Mouse (Mus musculus): ENCODE measurements at regions not wholly inside any gene's neighbourhood (a gene's known extent, or its start where the extent isn't known, plus 50 kb on each side); places are given as distances from the start of the nearest gene placed in this dataset.

DNA sequence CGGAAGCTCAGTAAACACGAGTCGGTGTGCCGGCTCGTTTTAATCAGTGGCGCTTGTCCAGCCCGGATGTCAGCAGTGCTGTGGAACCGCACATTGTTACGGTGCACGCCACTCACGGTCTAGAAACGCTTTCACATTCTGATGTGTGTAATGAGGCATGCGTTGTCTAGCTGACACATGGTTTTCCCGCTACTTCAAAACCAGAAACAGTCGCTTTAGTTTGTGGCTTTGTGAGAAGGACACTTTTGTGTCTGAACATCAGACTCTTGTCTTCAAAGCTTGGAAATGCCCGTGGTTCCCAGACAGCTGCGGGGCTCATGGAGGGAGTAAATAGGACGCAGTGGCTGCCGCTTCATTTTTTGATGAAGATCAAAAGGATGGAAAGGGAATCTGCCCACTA, 77.0 kb upstream of the Lgr5 start:
- no peak for TF ChIP-seq POLR2A (IDR thresholded peaks at IDR 0.05; ENCODE audit: insufficient read length, low read depth)
- TF ChIP-seq MAX (IDR thresholded peaks at IDR 0.05; ENCODE audit: low read depth): no peak
